Mouse (Mus musculus) CD4-positive helper T cell, adult 2 months (primary cell): Measurements from ENCODE around the gene Thbs3.
"Not testable (repeated sequence)": the region's sequence is repeated elsewhere in the genome, so short reads cannot be mapped to it uniquely, and the experiment has no call there.

Source experiments
- DNase-seq: peaks from one replicate; pipeline ENCODE4 v3.0.0-alpha.2; 2012; ENCODE audit warnings: low read depth, missing footprints, low spot score

Thbs3 gene

GRCm38 (mm10) chr3:89195979-89196877 is 18.8 kb upstream of the Thbs3 start:
- peak; percentile 93 for DNase-seq

- no peak for DNase-seq
Measured at GRCm38 (mm10) chr3:89199839-89200238, 15.1 kb upstream of the Thbs3 start.

- peak; percentile 90 for DNase-seq
Measured at GRCm38 (mm10) chr3:89202253-89203141, 12.5 kb upstream of the Thbs3 start, which contains the start of gene Gba. Gba (plus strand) TSS chr3:89202928.

- no peak for DNase-seq
Measured at GRCm38 (mm10) chr3:89203142-89203514, 11.9 kb upstream of the Thbs3 start.

DNA sequence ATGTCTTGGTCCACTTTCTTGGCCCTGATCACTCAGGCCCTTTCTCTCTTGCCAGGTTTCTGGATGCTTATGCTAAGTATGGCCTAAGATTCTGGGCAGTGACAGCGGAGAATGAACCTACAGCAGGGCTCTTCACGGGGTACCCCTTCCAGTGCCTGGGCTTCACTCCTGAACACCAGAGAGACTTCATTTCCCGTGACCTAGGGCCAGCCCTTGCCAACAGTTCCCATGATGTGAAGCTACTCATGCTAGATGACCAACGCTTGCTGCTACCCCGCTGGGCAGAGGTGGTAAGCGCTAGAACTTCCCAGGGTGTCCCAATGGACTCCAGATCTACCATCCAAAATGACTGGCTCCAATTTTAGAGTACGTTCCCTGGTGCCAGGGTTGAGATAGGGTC is 8.9 kb upstream of the Thbs3 start:
- DNase-seq, result no peak

DNA sequence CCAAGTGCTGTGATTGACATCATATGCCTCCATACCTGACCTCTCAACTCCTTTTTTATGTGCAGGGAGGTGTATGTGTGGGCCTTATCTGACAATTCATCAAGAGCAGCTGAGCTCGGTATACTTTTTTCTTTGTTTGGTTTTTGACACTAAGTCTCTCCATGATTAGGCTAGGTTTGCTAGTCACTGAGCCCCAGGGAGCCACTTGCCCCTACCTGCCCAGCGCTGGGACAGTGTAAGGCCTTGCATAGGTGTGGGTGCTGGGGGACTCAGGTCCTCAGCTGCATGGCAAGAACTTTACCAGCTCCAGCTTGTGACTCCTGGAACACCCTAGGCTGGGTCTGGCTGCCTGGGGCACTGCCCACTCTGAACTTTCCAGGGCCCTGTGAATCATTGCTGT is 8.3 kb upstream of the Thbs3 start:
- DNase-seq, result no peak

DNA sequence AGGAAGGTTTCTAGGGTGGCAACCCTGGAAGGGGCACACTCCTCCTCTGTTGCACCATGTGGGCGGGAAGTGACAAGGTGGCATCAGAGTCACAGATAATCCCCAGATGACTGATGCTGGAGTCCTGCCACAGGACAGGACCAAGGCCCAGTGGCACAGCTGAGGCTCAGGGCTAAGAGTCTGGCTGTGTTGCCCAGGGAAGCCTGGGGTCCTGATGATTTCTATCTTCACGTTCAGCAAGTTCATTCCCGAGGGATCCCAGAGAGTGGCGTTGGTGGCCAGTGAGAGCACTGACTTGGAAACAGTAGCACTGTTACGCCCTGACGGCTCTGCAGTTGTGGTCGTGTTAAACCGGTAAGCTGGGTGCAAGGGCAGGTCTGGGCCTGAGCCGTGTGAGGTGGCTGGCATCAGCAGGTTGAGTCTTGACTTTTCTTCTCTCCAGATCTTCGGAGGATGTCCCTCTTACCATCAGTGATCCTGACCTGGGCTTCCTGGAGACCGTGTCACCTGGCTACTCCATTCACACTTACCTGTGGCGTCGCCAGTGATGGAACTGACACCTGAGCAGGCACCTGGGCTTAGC is 6.8 kb upstream of the Thbs3 start:
- no peak for DNase-seq

- no peak for DNase-seq
Measured at GRCm38 (mm10) chr3:89208736-89209135, 6.2 kb upstream of the Thbs3 start.

DNA sequence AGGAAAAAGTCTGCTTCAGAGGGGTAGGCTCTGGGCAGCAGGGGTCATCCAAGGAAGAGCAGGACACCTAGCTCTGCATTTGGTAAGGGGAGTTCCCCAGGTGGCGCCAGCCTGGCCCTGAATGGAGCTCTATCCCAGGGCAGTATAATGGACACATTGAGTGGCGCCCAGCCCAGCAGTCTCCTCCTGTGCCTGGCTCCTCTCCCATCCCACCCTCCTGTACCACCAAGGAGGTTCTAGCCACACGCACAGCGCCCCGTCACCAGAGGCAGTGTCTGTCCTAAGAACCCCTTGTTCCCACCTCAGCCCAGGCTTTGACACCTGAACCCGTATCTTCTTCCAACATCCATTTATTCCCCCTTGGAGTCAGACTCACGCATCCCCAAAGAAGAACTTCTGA is 5.2 kb upstream of the Thbs3 start:
- DNase-seq, result no peak

GRCm38 (mm10) chr3:89210162-89210561 is 4.8 kb upstream of the Thbs3 start:
- no peak for DNase-seq

GRCm38 (mm10) chr3:89210731-89211130 is 4.2 kb upstream of the Thbs3 start:
- DNase-seq, result no peak

DNA sequence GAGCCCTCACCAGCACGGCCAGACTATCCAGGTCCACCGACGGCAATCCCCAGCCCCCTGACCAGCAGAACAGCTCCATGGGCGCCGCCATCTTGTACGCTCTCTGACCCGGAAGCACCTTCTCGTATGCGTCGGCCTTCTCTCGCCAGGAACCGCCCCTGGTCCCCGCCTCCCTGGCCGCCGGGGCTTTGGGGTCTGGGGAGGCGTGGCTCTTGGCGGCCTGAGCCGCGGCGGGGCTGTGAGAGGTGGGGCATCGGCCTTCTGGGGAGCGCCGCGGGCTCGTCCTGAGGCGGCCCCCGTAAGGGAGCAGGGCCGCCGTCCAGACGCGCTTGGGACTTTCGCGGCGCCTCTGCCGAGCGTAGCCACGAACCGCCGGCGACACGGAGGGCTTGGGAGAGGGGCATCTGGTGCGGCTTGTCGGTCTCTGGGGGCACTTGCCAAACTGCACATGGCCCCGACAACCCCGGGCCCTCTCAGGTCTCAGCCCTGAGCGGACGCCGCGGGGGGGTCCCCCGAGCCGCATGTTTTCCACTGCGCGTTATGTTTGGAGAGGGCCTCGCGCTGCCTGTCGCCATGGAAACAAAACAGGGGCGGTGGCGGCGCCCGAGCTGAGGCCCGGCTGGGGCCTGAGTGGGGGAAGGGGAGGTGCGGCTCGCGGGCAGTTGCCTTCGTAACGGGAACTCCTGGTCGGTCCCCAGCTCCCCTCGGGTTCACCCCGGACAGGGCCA is 1.0 kb upstream of the Thbs3 start:
- DNase-seq, result peak; percentile 96

DNA sequence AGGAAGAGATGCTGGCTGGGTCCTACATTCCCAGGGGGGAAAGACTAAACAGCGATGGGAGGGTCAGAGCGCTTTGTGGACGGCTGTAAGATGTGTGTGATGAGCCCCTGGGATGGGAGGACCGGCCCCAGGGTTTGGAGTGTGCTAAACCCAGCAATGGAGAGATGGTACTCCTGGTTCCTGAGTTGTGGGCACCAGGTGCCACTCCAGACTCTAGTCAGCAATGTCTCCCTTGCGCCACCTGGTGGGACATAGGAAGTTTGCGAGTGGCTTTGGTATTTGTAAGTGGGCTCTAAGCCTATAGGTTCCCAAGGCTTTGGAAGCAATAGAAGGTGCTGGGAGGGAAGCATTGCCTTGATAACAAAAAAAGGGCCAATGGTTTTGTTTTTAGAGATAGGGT is 873 bp downstream of the Thbs3 start:
- peak; percentile 88 for DNase-seq

GRCm38 (mm10) chr3:89216407-89216806 is 1.4 kb downstream of the Thbs3 start:
- DNase-seq, result not testable (repeated sequence)

DNA sequence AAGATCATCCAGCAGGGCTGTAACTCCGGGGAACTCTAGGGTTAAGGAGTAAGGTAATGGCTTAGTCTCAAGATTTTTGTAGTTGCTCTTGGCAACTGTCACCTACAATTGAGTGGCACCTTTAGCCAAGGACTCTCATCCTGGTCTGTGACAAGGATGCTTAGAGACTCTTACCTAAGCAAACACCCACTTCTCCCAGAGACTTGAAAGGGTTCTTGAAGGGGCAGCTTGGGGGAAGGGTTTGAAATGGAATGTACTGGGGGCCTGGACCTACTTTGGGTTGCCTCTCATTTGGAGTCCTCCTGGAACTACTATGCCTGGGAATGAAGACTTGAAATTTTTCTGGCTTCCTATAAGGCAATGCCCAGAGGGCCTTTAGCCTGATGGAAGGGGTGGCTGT is 3.3 kb downstream of the Thbs3 start:
- DNase-seq, result no peak

- DNase-seq, result no peak
Measured at GRCm38 (mm10) chr3:89219546-89219945, 4.6 kb downstream of the Thbs3 start.

GRCm38 (mm10) chr3:89221167-89221566 is 6.2 kb downstream of the Thbs3 start:
- DNase-seq, result no peak

- no peak for DNase-seq
Measured at GRCm38 (mm10) chr3:89224796-89225195, 9.8 kb downstream of the Thbs3 start.

- DNase-seq, result no peak
Measured at GRCm38 (mm10) chr3:89225321-89225815, 10.4 kb downstream of the Thbs3 start.

DNA sequence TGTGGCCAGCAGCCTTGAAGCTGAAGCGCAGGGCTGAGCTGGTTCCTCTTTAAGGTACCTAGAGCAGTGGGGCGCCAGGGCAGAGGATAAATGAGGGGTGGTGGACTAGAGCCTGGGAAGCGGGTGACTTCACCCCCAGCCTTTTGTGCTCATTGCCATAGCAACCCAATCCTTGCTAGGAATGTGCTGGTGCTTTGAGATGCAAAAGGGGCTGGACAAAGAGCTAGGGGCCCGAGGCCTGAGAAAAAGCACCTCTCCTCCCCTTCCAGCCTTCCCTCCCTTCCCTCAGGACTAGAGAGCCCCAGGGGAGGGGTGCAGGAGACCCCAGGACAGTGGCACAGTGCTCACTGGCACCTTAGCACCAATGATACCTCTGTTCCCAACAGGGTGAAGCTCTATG is 10.9 kb downstream of the Thbs3 start:
- no peak for DNase-seq

- DNase-seq, result no peak
Measured at GRCm38 (mm10) chr3:89226361-89226760, 11.4 kb downstream of the Thbs3 start.
